Comparison of ENCODE assay signal across 25 mouse cellular contexts in genomic region chr5:24408651-24409050, GRCm38 (mm10). TPM values are rescaled to one million over a fixed set of nuclear protein-coding genes. Genes with fewer than 3 reads are reported as not detected.
DNase-seq lines count a peak whose midpoint lies in the region; ATAC-seq and TF ChIP-seq lines count a peak whose summit lies in the region.
"Had no signal": no experiment of that assay in that cellular context is flagged by ENCODE, and none has a peak within 500 bp of the region (broad histone marks: within the 10 kb centered on the region; RNA-seq: fewer than 3 reads in every experiment).

No protein-coding gene starts in this region.

- H3K9ac ChIP-seq in heart, adult 2 months (ENCODE audit: low read depth, low read length), result no peak overlapping the region
- no peak overlapping the region for H3K9ac ChIP-seq in kidney, embryonic 16.5 days (replicated peaks; ENCODE audit: low read length)
- H3K9ac ChIP-seq: forebrain, embryonic 13.5 days; heart, embryonic 13.5 days; limb, embryonic 12.5 days; liver, embryonic 13.5 days; lung, embryonic 15.5 days had no signal

- TF ChIP-seq EP300 in heart, adult 2 months (IDR thresholded peaks at IDR 0.05; ENCODE audit: insufficient read depth, low read depth, low read length), result no peak

- WGBS in heart, adult 2 months, result 68% methylated on average over 13 of the region's 13 CpGs
- WGBS in kidney, embryonic 16.5 days, result 92% methylated on average over 13 of the region's 13 CpGs

- no peaks in the 10 kb centered on the region for H3K9me3 ChIP-seq in kidney, embryonic 16.5 days (ENCODE audit: low read length)
- H3K9me3 ChIP-seq: forebrain, embryonic 13.5 days; heart, embryonic 13.5 days; limb, embryonic 12.5 days; liver, embryonic 13.5 days; lung, embryonic 15.5 days; midbrain, embryonic 10.5 days had no signal

- H3K4me3 ChIP-seq in heart, adult 2 months, result no peak overlapping the region
- H3K4me3 ChIP-seq in kidney, embryonic 16.5 days (ENCODE audit: low read length), result no peak overlapping the region
- H3K4me3 ChIP-seq: forebrain, embryonic 13.5 days; heart, embryonic 13.5 days; limb, embryonic 12.5 days; liver, embryonic 13.5 days; lung, embryonic 15.5 days; midbrain, embryonic 10.5 days had no signal

- peak; percentile 92 for DNase-seq in heart, adult 11 months
- DNase-seq in heart, adult 2 months, result no peak
- DNase-seq in kidney, adult 18-20 months, result peak; percentile 32
- DNase-seq in adrenal gland, adult 8-10 months, result peak; percentile 64
- DNase-seq in brain, adult 2 months (ENCODE audit: low read depth, low spot score), result peak; percentile 70
- no peak for DNase-seq in spleen, postnatal 14 days (ENCODE audit: low spot score in 2 of 2)
- DNase-seq: cerebellum, adult 18-20 months; gastrocnemius, postnatal 10 days; liver, embryonic 13.5 days; right cerebral cortex, postnatal 14 days; spleen, adult 18-20 months; thymus, adult 18-20 months; thymus, postnatal 4 days had no signal

- H3K36me3 ChIP-seq in heart, adult 2 months (ENCODE audit: control insufficient read depth, insufficient read depth, low read length), result no peaks in the 10 kb centered on the region
- H3K36me3 ChIP-seq in kidney, embryonic 16.5 days (ENCODE audit: insufficient read depth, low read length), result peaks cover 16% of the 10 kb centered on the region
- H3K36me3 ChIP-seq: lung, embryonic 15.5 days had no signal

- TF ChIP-seq POLR2A in heart, adult 2 months (IDR thresholded peaks at IDR 0.05; ENCODE audit: insufficient read depth, low read depth, low read length), result no peak

- H3K27ac ChIP-seq in heart, adult 2 months, result no peak overlapping the region
- no peak overlapping the region for H3K27ac ChIP-seq in kidney, embryonic 16.5 days (ENCODE audit: low read length)
- H3K27ac ChIP-seq: forebrain, embryonic 13.5 days; heart, embryonic 13.5 days; kidney, postnatal 0 days; limb, embryonic 12.5 days; liver, embryonic 13.5 days; lung, embryonic 15.5 days; macrophage; midbrain, embryonic 10.5 days had no signal

- H3K4me2 ChIP-seq in kidney, embryonic 16.5 days (replicated peaks; ENCODE audit: low read depth, low read length), result no peak overlapping the region
- H3K4me2 ChIP-seq: forebrain, embryonic 13.5 days; heart, embryonic 13.5 days; limb, embryonic 12.5 days; liver, embryonic 13.5 days; lung, embryonic 15.5 days had no signal

- H3K4me1 ChIP-seq in heart, adult 2 months (ENCODE audit: control insufficient read depth, insufficient read depth, low read length), result no peaks in the 10 kb centered on the region; the same call in 1 of the 2 replicates
- H3K4me1 ChIP-seq in kidney, embryonic 16.5 days (ENCODE audit: insufficient read depth, low read length), result peaks cover 10% of the 10 kb centered on the region
- H3K4me1 ChIP-seq: forebrain, embryonic 13.5 days; lung, embryonic 15.5 days had no signal

- no peak for TF ChIP-seq CTCF in heart, adult 2 months (IDR thresholded peaks at IDR 0.05)

- intact Hi-C loops in heart, adult 2 months (cut with DNase I), result no loop called here

- no peak; the same call in 1 of the 2 replicates for ATAC-seq in kidney, embryonic 16.5 days (ENCODE audit: low FRiP score, low TSS enrichment)
- ATAC-seq: forebrain, embryonic 13.5 days; inflammation-experienced regulatory T-cells, adult 6 months had no signal

- H3K79me2 ChIP-seq in heart, adult 2 months (replicated peaks; ENCODE audit: control insufficient read depth, insufficient read depth, low read length), result no peaks in the 10 kb centered on the region

- no peaks in the 10 kb centered on the region for H3K27me3 ChIP-seq in heart, adult 2 months (ENCODE audit: control insufficient read depth, insufficient read depth, low read length)
- H3K27me3 ChIP-seq in kidney, embryonic 16.5 days (ENCODE audit: insufficient read depth, low read length), result no peaks in the 10 kb centered on the region
- H3K27me3 ChIP-seq: CH12.LX; limb, embryonic 12.5 days; lung, embryonic 15.5 days had no signal

RNA-seq across cellular contexts. Expression of gene Asic3, which starts 4.5 kb away (rescaled TPM):
- under 1 TPM in 1 of 2 experiments, not detected in 1; 0.14 TPM for total RNA-seq in heart, adult 2 months (2021)
- 0.32 and 0.59 TPM in 2 replicates for polyA plus RNA-seq in heart, adult 2 months (2012; rRNA removed)
- 0.40 and 0.55 TPM in 2 replicates for polyA plus RNA-seq in kidney, embryonic 16.5 days (2015; fragmentation: Nextera tagmentation; extraction: Ambion mirVana)
- under 1 TPM in 3 of 4 experiments, not detected in 1; 0.30 to 0.59 (median 0.55) TPM for total RNA-seq in adrenal gland, adult 8-10 months (2022)
- total RNA-seq: common myeloid progenitor, adult 5-6 weeks had no signal
- polyA plus RNA-seq: forebrain, embryonic 13.5 days; inflammation-experienced regulatory T-cells, adult 6 months; liver, embryonic 13.5 days; macrophage had no signal

RNA-seq across cellular contexts. Expression of gene Cdk5, which starts 14.7 kb away (rescaled TPM):
- 10 to 100 TPM; 19.9 to 21.7 TPM for total RNA-seq in heart, adult 2 months (2021)
- polyA plus RNA-seq in heart, adult 2 months (2012; rRNA removed), result 42.7 and 51.8 TPM in 2 replicates
- 51.1 and 51.5 TPM in 2 replicates for polyA plus RNA-seq in kidney, embryonic 16.5 days (2015; fragmentation: Nextera tagmentation; extraction: Ambion mirVana)
- 10 to 100 TPM; 43.2 to 66.8 (median 56.2) TPM for total RNA-seq in adrenal gland, adult 8-10 months (2022)

RNA-seq across cellular contexts. Expression of gene Slc4a2, which starts 15.0 kb away (rescaled TPM):
- total RNA-seq in heart, adult 2 months (2021), result 10 to 100 TPM; 22.4 to 25.9 TPM
- 37.9 and 41.2 TPM in 2 replicates for polyA plus RNA-seq in heart, adult 2 months (2012; rRNA removed)
- 52.5 and 53.8 TPM in 2 replicates for polyA plus RNA-seq in kidney, embryonic 16.5 days (2015; fragmentation: Nextera tagmentation; extraction: Ambion mirVana)
- total RNA-seq in adrenal gland, adult 8-10 months (2022), result 10 to 100 TPM; 53.0 to 84.3 (median 65.6) TPM

RNA-seq across cellular contexts. Expression of gene Abcb8, which starts 15.2 kb away (rescaled TPM):
- total RNA-seq in heart, adult 2 months (2021), result 10 to 100 TPM; 81.2 to 89.8 TPM
- polyA plus RNA-seq in heart, adult 2 months (2012; rRNA removed), result 148 and 151 TPM in 2 replicates
- 76.1 and 80.3 TPM in 2 replicates for polyA plus RNA-seq in kidney, embryonic 16.5 days (2015; fragmentation: Nextera tagmentation; extraction: Ambion mirVana)
- 10 to 100 TPM; 73.5 to 97.6 (median 86.0) TPM for total RNA-seq in adrenal gland, adult 8-10 months (2022)

RNA-seq across cellular contexts. Expression of gene Atg9b, which starts 16.7 kb away (rescaled TPM):
- total RNA-seq in heart, adult 2 months (2021), result 1 to 10 TPM in 1 of 2 experiments, under 1 TPM in 1; 0.89 to 1.1 TPM
- polyA plus RNA-seq in heart, adult 2 months (2012; rRNA removed), result 2.2 and 2.3 TPM in 2 replicates
- 1.0 and 1.7 TPM in 2 replicates for polyA plus RNA-seq in kidney, embryonic 16.5 days (2015; fragmentation: Nextera tagmentation; extraction: Ambion mirVana)
- total RNA-seq in adrenal gland, adult 8-10 months (2022), result 1 to 10 TPM in 1 of 4 experiments, under 1 TPM in 3; 0.55 to 1.3 (median 0.64) TPM
- total RNA-seq: neutrophil, adult 5-6 weeks had no signal

Comparison
In these comparisons a context has a peak if more than half of its experiments do, and no peak if none do; other contexts are left out.
1. DNase-seq: peak in heart, adult 11 months (single experiment), kidney, adult 18-20 months (single experiment), adrenal gland, adult 8-10 months (single experiment) and brain, adult 2 months (single experiment); none in heart, adult 2 months (0 of 2) and spleen, postnatal 14 days (0 of 2).